Mouse (Mus musculus) olfactory bulb, adult 2 months (tissue): ENCODE results near the gene Irx4.

ENCODE experiments used
- CTCF ChIP-seq: fragments of 200-500 bp; IDR thresholded peaks from 2 replicates; pipeline ENCODE4 v1.5.1; 2012; ENCODE audit warnings: low read depth, mild to moderate bottlenecking, low read length, moderate library complexity; ENCODE audit not compliant: insufficient read depth
- POLR2A ChIP-seq: fragments of 200-500 bp; IDR thresholded peaks from 2 replicates; pipeline ENCODE4 v1.6.1; 2012; ENCODE audit warnings: mild to moderate bottlenecking, low read depth, low read length, moderate library complexity; ENCODE audit not compliant: insufficient read depth

DNA sequence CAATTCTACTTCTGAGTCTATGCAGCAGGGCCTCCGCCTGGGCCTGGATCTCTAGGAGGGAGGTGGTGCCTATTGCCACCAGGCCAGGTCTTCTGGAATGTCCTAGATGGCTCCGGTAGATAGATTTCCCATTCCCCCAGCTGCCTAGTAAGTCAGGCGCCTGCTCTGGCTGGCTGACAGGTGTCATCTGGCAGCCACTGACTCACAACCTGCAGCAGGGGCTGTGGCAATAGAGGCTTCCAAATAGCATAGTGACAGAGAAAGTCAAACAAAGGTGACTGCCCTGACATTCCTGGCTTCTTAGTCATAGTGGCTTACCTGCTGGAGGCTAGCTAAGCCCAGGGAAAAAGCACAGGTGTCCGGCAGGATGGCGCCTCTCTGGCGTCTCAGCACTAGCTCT lies 29.9 kb downstream of the Irx4 start:
- TF ChIP-seq CTCF: no peak
- no peak for TF ChIP-seq POLR2A
